Mouse (Mus musculus) testis, adult 2 months (tissue): ENCODE measurements around the gene D230025D16Rik.
A peak's percentile ranks its signal among the peaks of the same experiment; 100 is the strongest.

Experiments used
- CTCF ChIP-seq: fragments of 200-500 bp; IDR thresholded peaks from 2 replicates; pipeline ENCODE4 v1.5.1; 2012; ENCODE audit warnings: low read depth, mild to moderate bottlenecking, inconsistent platforms, low read length, moderate library complexity; ENCODE audit not compliant: control insufficient read depth, insufficient read depth, insufficient replicate concordance
- POLR2A ChIP-seq: fragments of 200-500 bp; IDR thresholded peaks from 2 replicates; pipeline ENCODE4 v1.6.1; 2012; ENCODE audit warnings: low read depth, mild to moderate bottlenecking, inconsistent platforms, low read length, moderate library complexity; ENCODE audit not compliant: control insufficient read depth

GRCm38 (mm10) chr8:105254152-105254965, 29.4 kb downstream of the D230025D16Rik start:
- TF ChIP-seq CTCF (peak; percentile 54; the same call in 1 of the 2 replicates), POLR2A (no peak)
